Comparison of ENCODE assay signal across 23 mouse cellular contexts in genomic region chr2:109038131-109038695, GRCm38 (mm10).
DNase-seq lines count a peak whose midpoint lies in the region; ATAC-seq lines count a peak whose summit lies in the region.
"Had no signal": no experiment of that assay in that cellular context is flagged by ENCODE, and none has a peak within 500 bp of the region (broad histone marks: within the 10 kb centered on the region; RNA-seq: fewer than 3 reads in every experiment).

No protein-coding gene starts in this region.

- no peak overlapping the region for H3K27ac ChIP-seq in forebrain, embryonic 12.5 days
- H3K27ac ChIP-seq in forebrain, embryonic 15.5 days (replicated peaks) = no peak overlapping the region
- no peak overlapping the region for H3K27ac ChIP-seq in kidney, embryonic 16.5 days (ENCODE audit: low read length)
- H3K27ac ChIP-seq: embryonic facial prominence, embryonic 12.5 days; embryonic facial prominence, embryonic 15.5 days; hindbrain, embryonic 12.5 days; hindbrain, embryonic 15.5 days had no signal

- H3K27me3 ChIP-seq in forebrain, embryonic 12.5 days = no peaks in the 10 kb centered on the region
- no peaks in the 10 kb centered on the region for H3K27me3 ChIP-seq in forebrain, embryonic 15.5 days
- no peaks in the 10 kb centered on the region for H3K27me3 ChIP-seq in kidney, embryonic 16.5 days (ENCODE audit: insufficient read depth, low read length)
- H3K27me3 ChIP-seq: CH12.LX; embryonic facial prominence, embryonic 12.5 days; embryonic facial prominence, embryonic 15.5 days; hindbrain, embryonic 12.5 days; hindbrain, embryonic 15.5 days had no signal

- WGBS in forebrain, embryonic 12.5 days = 35% methylated on average over 6 of the region's 6 CpGs
- WGBS in forebrain, embryonic 15.5 days = 21% methylated on average over 6 of the region's 6 CpGs
- WGBS in kidney, embryonic 16.5 days = 81% methylated on average over 6 of the region's 6 CpGs

- H3K4me3 ChIP-seq in forebrain, embryonic 12.5 days (replicated peaks) = no peak overlapping the region
- H3K4me3 ChIP-seq in forebrain, embryonic 15.5 days = no peak overlapping the region
- no peak overlapping the region for H3K4me3 ChIP-seq in kidney, embryonic 16.5 days (ENCODE audit: low read length)
- H3K4me3 ChIP-seq: embryonic facial prominence, embryonic 12.5 days; embryonic facial prominence, embryonic 15.5 days; hindbrain, embryonic 12.5 days; hindbrain, embryonic 15.5 days had no signal

- peak; percentile 81 for DNase-seq in Muller cell, postnatal 12 days (ENCODE audit: inconsistent ontology term)
- peak; percentile 67 for DNase-seq in retina, embryonic 14.5 days (ENCODE audit: low spot score)
- no peak for DNase-seq in adrenal gland, postnatal 4 days (ENCODE audit: low spot score in 2 of 2)
- DNase-seq: adrenal gland, adult 2 months; adrenal gland, postnatal 14 days; B cell, adult 2 months; cerebellum, adult 2 months; cerebellum, adult 9-11 months; cerebellum, postnatal 25 days; gastrocnemius, postnatal 10 days; gastrocnemius, postnatal 36 days had no signal

- no peaks in the 10 kb centered on the region for H3K4me1 ChIP-seq in forebrain, embryonic 12.5 days
- H3K4me1 ChIP-seq in forebrain, embryonic 15.5 days = no peaks in the 10 kb centered on the region; the same call in 1 of the 2 replicates
- H3K4me1 ChIP-seq in kidney, embryonic 16.5 days (ENCODE audit: insufficient read depth, low read length) = no peaks in the 10 kb centered on the region
- H3K4me1 ChIP-seq: embryonic facial prominence, embryonic 12.5 days; embryonic facial prominence, embryonic 15.5 days; hindbrain, embryonic 12.5 days; hindbrain, embryonic 15.5 days had no signal

- no peaks in the 10 kb centered on the region for H3K36me3 ChIP-seq in forebrain, embryonic 12.5 days (replicated peaks)
- H3K36me3 ChIP-seq in forebrain, embryonic 15.5 days = no peaks in the 10 kb centered on the region
- no peaks in the 10 kb centered on the region for H3K36me3 ChIP-seq in kidney, embryonic 16.5 days (ENCODE audit: insufficient read depth, low read length)
- H3K36me3 ChIP-seq: embryonic facial prominence, embryonic 12.5 days; embryonic facial prominence, embryonic 15.5 days; G1E; hindbrain, embryonic 12.5 days; hindbrain, embryonic 15.5 days had no signal

- no peak overlapping the region for H3K9ac ChIP-seq in forebrain, embryonic 12.5 days
- H3K9ac ChIP-seq in forebrain, embryonic 15.5 days (replicated peaks) = no peak overlapping the region
- H3K9ac ChIP-seq in kidney, embryonic 16.5 days (replicated peaks; ENCODE audit: low read length) = no peak overlapping the region
- H3K9ac ChIP-seq: embryonic facial prominence, embryonic 12.5 days; embryonic facial prominence, embryonic 15.5 days; hindbrain, embryonic 12.5 days; hindbrain, embryonic 15.5 days had no signal

- peak; percentile 74; the same call in 1 of the 2 replicates for ATAC-seq in forebrain, embryonic 12.5 days (ENCODE audit: low FRiP score)
- peak; percentile 60; the same call in 1 of the 2 replicates for ATAC-seq in forebrain, embryonic 15.5 days (replicated peaks)
- ATAC-seq in monocyte, adult 5-6 weeks (replicated peaks; ENCODE audit: insufficient number of reproducible peaks, low FRiP score, low TSS enrichment, poor library complexity, severe bottlenecking) = no peak
- no peak for ATAC-seq in kidney, embryonic 16.5 days (ENCODE audit: low FRiP score, low TSS enrichment)
- ATAC-seq: intestine, postnatal 0 days had no signal

- no peak overlapping the region for H3K4me2 ChIP-seq in forebrain, embryonic 12.5 days
- no peak overlapping the region for H3K4me2 ChIP-seq in forebrain, embryonic 15.5 days (replicated peaks)
- no peak overlapping the region for H3K4me2 ChIP-seq in kidney, embryonic 16.5 days (replicated peaks; ENCODE audit: low read depth, low read length)
- H3K4me2 ChIP-seq: embryonic facial prominence, embryonic 12.5 days; embryonic facial prominence, embryonic 15.5 days; heart, embryonic 11.5 days; hindbrain, embryonic 12.5 days; hindbrain, embryonic 15.5 days had no signal

- H3K9me3 ChIP-seq in forebrain, embryonic 12.5 days = no peaks in the 10 kb centered on the region
- H3K9me3 ChIP-seq in forebrain, embryonic 15.5 days = no peaks in the 10 kb centered on the region
- no peaks in the 10 kb centered on the region for H3K9me3 ChIP-seq in kidney, embryonic 16.5 days (ENCODE audit: low read length)
- H3K9me3 ChIP-seq: embryonic facial prominence, embryonic 12.5 days; embryonic facial prominence, embryonic 15.5 days; G1E; hindbrain, embryonic 12.5 days; hindbrain, embryonic 15.5 days had no signal

Comparison
In these comparisons a context has a peak if more than half of its experiments do, and no peak if none do; other contexts are left out.
1. DNase-seq: peak in Muller cell, postnatal 12 days (single experiment) and retina, embryonic 14.5 days (single experiment); none in adrenal gland, postnatal 4 days (0 of 2).
2. ATAC-seq: peak in forebrain, embryonic 12.5 days (single experiment) and forebrain, embryonic 15.5 days (single experiment); none in monocyte, adult 5-6 weeks (single experiment) and kidney, embryonic 16.5 days (single experiment).